Mouse (Mus musculus): Measurements from ENCODE around the gene Meox2.
"Not testable (repeated sequence)": the region's sequence is repeated elsewhere in the genome, so short reads cannot be mapped to it uniquely, and the experiment has no call there.

Gene Meox2

DNA sequence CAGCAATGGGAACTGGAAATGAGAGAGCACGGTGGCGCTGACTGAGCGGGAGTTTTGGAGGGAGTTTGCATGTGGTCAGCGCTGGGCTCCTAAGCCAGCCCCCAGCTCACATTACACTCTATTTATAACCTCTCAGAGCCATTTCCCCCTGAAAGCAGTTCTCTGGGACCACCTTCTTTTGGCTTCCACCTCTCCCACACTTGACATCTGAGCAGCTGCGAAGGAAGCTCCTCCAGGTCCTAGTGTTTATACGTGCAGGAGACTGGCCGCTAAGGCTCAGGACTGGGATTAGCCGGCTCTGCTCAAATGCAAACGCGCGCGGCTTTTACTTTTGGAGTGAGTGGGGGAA, at the start of gene Meox2:
Gene Meox2, plus strand, starts transcription at position 151 of the 349 bp plus-strand sequence.
- DNase-seq (ENCODE audit: low read depth), result no peak

DNA sequence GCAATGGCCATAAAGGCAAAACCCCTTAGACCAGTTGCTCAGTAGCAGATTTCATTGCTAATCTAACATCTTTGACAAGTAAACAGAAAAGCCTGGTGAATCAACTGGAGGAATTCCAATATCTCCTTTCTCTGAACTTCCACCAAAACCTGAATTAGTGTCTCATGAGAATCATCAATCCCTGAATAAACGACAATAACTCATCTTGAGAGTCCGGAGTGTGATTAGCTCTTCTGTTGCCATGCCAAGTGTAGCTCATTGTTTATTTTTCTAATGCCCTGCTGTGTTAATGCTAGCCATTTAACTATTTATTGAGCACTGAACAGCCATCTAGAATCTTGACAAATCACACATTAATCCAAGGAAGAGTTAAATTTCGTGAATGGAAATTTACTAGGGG, 35.7 kb upstream of the Meox2 start:
- no peak for DNase-seq (ENCODE audit: low read depth)

DNA sequence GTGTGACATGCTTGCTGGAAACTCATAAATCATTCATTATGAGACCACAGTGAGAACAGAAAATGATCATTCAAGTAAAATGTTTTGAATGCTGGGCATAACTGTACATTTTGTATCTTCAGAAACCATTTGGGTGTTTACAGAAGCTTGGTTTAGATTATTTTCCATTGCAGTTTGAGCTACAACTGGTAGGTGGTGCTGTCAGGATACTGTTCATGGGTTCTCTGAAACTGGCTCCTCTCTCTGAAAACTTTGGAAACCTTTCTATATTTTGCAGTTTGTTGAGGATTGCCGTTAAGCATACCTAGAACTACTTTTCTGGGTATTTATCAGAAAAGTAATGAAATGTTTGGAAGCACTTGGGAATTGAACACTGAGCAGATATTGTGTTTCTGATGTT, 31.0 kb upstream of the Meox2 start:
- DNase-seq (ENCODE audit: low read depth), result no peak

DNA sequence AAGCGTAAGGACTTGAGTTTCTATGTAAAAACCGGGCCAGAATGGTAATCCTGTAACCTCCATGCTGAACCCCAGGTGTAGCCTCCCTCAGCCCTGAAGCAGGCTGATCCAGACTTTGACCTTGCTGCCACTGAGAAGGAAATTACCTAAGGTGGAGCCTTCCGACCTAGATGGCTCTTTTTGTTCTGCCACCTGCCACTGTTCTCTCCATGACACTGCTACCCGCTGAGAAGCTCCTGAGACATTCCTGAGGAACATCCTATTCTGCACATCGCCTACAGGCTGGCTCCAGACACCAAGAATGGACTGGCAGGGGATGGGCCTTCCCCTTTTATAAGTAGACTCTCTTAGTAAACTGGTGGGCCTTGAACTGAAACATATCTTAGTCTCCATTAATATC, 28.3 kb upstream of the Meox2 start:
- DNase-seq (ENCODE audit: low read depth), result not testable (repeated sequence)

DNA sequence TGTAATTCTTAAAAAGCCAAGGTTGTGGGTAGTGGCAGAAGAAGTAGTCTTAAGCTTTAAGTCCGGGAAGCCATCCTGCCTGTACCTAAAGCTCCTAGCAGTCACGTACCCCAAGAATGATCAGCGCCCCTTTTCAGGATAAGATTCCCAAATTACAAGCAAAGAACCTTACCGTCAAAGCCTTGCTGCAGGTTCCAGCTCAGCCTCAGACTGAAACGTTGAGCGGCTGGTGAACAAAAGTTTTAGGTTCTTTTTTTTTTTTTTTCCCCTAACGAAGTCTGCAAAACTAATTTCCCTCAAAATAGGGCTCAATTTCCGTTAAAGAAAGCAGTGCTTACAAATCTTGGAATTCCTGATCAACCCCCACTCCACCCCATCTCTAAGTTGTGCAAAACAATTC, 1.8 kb upstream of the Meox2 start:
- no peak for DNase-seq (ENCODE audit: low read depth)

DNA sequence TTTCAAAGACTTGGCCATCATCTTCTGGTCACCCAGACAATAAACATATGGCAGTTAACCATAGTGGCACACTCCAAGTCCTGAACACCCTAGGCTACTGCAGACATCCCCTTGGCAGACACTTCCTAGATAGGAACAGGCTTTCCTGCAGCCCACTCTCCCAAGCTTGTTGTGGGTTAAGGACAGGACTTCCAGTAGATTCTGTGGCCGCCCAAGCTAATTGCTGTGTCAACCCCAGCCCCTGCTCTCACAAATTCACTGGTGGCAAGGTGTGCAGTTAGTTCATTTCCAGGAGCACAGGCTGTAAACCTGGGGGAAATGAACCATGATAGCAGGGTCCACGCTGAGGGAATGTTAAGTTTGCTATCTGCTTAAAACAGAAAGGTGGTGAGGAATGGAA, 1.2 kb upstream of the Meox2 start:
- no peak for DNase-seq (ENCODE audit: low read depth)

DNA sequence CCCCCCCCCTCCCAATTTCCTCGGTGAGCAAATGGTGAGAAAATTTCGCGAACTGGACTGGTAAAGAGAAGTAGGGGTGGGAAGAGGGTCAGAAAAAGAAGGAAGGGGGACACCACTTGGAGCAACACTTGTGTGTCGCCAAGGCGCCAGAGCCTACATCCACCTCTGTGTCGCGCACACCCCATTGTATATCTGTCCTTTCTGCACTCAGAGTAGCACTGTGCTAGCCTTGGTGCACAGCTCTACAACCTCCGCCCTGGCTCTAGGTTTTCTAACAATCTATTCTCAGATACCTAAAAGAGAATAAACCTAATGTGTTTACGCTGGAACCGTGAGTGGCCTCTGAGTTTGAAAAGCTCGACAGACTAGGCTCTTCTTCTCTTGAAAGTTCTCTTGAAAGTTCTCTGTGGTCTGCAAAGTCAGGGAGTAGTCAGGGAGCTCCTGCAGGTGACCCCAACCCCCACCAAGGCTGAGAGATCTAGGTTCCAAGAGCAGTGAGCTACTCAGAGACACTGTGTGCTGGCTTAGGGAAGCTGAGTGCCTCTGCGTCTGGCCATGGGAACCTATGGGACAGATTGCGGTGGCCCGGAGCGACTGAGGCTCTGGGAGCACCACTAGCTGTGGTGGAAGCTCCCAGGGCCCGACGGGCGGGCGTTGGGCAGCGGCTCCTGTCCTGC, 489 bp upstream of the Meox2 start:
- no peak for DNase-seq (ENCODE audit: low read depth)

DNA sequence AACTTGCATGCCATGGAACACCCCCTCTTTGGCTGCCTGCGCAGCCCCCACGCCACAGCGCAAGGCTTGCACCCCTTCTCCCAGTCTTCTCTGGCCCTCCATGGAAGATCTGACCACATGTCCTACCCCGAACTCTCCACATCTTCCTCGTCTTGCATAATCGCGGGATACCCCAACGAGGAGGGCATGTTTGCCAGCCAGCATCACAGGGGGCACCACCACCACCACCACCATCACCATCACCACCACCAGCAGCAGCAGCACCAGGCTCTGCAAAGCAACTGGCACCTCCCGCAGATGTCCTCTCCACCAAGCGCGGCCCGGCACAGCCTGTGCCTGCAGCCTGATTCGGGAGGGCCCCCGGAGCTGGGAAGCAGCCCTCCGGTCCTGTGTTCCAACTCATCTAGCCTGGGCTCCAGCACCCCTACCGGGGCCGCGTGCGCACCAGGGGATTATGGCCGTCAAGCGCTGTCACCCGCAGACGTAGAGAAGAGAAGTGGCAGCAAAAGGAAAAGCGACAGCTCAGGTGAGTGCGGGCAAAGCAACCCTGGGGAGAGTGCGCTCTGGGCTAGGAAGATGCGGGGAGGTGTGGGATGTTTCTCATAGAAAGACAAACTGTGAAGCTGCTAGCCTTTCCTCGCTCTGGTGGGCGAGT, 606 bp downstream of the Meox2 start:
- DNase-seq (ENCODE audit: low read depth), result no peak

DNA sequence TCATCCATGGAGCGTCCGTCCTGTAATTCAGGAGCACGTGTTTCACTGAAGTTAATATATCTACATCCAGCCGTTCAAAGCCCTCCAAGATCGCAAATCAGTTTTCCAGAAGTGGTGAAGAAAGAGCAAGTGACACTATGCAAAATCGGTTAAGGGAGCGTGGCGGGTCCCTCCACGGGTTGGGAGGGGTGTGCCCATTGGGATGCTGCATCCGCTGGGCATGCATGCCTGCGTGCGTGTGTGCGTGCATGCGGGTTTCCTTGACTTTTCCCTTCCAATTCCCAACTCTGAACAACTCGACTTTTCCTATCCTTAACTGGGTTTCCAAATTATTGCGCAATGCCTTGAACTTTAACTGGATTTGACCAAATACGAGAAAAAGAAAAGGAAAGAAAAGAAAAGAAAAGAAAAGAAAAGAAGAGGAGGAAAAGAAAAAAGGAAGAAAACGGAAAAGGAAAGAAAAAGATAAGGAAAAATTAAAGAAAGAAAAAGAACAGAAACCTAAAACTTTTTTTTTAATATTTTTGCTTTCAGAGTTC, 1.2 kb downstream of the Meox2 start:
- DNase-seq (ENCODE audit: low read depth), result no peak

DNA sequence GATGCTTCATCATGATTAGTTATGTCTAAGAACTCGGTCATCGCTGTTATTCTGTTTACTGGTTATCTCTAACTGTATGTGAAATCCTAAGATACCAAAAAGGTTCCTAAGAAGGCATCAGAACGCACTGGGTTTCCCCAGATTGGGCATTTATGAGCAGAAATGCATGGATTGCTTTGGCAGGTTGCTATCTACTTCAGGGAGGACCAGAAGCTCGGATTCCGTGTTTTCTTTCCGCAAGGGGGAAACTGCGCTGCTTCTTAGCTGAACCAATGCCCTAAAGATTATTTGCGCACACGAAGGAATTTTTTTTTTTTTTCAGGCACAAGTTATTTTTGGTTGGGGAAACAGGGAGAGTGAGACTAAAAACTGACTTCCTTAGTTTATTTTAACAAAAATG, 2.6 kb downstream of the Meox2 start:
- no peak for DNase-seq (ENCODE audit: low read depth)

DNA sequence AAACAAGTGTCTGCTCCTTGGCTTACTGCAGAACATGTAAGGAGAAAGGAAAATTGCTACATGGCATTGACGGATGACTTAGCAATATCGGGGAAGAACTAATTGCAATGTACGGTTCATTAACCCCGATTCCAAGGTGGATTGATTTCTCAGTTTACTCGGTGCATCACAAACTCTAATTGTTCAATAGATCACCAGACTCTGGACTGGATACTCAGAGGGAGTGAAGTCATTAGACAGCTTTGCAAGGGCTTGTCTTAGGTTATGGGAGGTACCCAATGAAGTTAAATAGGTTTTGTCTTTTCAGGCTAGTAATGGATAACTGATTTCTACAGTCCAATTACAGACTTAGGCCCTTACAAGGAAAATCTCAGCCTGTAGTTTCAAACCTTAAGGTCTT, 10.9 kb downstream of the Meox2 start:
- no peak for DNase-seq (ENCODE audit: low read depth)

DNA sequence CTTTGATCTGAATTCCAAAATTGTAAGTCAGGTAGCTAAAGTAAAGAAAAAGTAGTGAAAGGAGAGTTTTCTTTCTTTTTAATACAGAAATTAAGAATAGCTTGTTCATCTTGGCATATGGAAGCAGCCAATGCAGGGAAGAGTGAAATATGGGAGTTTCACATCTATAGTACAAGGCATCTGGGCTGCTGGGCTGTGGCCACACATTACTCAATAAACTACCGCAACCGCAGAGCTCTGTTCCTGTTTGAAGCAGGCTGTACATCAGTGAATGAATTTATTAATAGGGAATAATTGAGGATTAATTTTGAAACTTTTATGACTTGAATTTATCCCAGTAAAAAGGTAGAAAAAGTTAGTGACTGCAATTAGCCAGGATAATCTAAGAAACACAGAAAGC, 15.4 kb downstream of the Meox2 start:
- DNase-seq (ENCODE audit: low read depth), result no peak

DNA sequence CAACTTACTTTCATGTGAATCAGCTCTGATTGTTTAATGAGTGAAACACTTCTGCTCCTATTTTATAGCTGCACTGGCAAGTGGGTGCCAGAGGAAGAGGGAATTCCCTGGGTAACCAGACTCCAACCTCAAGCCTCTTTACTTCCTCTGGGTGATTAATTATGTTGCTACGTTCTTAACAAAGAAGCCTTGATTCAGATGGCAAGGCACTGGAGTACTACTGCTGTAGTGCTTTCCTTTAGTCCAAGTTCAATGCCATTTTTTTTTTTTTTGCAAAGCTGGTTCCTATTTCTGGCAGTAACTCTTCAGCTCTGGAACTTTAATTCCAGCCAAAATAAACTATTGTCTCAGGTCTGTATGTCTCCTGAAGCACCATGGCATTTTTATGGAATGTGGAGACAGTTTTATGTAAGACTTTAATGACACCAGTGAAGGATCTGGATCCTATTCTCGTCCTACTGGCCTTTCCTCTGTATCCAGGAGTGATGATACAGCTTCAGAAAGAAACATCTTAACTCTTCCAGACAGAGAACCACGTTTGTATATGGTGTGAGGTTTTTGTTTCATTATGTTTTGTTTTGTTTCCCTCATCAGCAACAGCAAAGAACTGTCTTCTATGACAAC, 33.9 kb downstream of the Meox2 start:
- DNase-seq (ENCODE audit: low read depth), result no peak

DNA sequence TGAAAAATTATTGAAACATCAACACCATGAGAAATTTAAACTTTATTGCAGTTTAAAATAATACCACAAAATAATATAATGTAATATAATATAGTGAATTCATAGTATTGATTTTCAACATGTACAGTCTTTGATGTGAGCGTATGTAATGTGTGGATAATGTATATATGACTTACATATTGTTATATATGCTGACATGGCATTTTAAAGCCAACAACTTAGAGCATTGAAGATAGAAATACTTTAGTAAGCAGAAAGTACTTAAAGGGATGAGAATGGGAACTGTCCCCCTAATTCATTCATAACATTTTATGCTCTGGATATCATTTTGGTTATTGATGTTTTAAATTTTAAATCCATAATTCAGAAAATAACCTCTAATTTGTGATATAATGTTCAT, 35.5 kb downstream of the Meox2 start:
- DNase-seq (ENCODE audit: low read depth), result no peak

DNA sequence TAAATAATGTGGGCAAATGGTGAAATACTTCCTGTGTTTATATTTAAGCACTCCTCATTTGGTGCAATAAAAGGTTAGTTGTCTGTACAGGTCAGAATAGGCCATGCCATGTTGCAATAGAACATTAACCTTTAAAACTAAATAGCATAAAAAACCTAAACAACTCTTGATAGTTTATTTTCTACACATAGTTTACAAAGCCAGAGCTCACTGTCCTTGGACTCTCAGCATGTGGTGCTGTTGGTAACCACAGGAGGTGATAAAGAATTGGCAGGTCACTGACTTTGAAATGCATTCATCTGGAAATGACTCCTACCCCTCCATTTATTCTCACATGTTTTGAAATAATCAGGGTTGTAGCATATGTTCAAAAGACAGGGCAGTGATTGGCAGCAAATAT, 59.4 kb downstream of the Meox2 start:
- DNase-seq (ENCODE audit: low read depth), result no peak

DNA sequence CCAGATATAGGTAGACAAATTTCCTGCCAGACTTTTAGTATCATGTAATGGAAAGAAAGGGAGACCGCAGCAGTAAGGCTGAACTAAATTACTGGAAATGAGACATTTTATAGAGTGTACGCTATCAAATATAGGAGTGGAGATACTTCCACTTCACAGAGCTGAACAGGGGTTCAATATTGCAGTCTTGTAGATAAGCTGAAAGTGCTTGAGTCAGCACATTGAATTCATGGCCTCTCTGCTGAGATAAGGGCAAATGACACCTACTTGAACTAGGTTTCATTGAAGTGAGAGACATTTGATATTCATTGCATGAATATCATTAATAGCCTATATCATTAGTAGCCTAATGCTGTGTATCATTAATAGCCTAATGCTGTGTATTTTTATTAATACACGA, 65.0 kb downstream of the Meox2 start:
- DNase-seq (ENCODE audit: low read depth), result no peak

DNA sequence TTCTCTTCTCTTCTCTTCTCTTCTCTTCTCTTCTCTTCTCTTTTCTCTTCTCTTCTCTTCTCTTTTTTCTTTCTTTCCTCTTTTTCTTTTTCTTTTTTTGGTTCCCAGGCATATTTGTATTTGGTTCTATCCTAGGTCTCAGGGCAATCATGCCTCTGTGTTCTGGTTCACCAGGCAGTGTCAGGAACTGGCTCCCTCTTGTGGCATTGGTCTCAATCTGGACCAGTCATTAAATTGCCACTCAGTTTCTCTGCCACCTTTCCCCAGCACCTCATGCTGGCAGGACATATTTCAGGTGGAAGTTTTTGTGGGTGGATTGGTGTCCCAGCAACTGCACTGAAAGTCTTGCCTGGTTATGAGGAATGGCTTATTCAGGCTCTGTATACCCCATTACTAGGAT, 75.3 kb downstream of the Meox2 start:
- DNase-seq (ENCODE audit: low read depth), result no peak

DNA sequence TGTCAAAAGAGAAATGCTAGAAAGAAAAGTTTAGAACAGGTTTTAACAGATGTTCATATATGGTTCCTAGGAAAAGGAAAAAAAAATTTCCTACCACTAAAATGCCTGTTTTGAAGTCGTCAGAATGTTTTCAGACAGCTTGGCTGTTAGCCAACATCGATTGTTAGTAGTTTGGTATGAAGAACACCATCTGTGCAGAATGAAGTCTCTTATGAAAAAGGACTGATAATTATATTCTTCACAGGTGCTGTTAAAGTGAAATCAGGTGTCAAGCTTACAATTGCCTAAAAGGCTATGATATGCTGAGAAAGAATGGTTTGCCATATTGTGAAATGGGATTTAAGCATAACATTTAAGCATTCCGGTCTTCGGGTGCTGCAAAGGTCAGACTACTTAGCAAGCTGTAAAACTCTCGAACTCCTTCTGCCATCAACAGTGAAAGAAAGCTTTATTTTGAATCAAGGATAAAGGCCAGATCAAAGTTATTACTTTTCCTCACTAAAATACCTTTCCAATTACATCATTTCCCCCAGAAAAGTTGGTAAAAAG, 80.7 kb downstream of the Meox2 start:
- no peak for DNase-seq (ENCODE audit: low read depth)

All from induced T-regulatory cell, adult 2 months (primary cell).